Mouse (Mus musculus) thymus, postnatal 4 days (tissue): ENCODE results near the gene Ifna2.
A peak's percentile ranks its signal among the peaks of the same experiment; 100 is the strongest.

ENCODE experiments used
- DNase-seq: peaks from one replicate; pipeline ENCODE4 v3.0.0; 2021

The Ifna2 gene

DNA sequence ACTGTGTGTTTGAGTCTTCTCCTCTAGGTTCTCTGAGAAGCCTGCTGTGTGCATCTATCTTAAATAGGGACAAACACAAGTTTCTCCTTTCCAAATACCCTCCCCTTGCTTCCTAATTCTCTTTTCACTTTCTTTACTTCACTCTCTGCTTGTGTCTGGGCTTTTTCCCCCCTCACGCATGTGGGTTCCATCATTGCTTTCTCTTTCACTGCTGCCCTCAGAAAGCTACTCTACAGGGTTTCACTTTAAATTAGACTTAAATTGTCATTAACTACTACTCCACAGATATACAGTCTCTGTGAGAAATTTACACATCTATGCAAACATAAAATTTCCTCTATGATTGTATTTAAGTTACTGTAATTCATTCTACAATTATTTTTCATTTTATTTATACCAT, at the start of gene Ifna2:
Gene Ifna2 (minus strand): TSS at position 101 of the 400 bp plus-strand sequence.
- no peak for DNase-seq

DNA sequence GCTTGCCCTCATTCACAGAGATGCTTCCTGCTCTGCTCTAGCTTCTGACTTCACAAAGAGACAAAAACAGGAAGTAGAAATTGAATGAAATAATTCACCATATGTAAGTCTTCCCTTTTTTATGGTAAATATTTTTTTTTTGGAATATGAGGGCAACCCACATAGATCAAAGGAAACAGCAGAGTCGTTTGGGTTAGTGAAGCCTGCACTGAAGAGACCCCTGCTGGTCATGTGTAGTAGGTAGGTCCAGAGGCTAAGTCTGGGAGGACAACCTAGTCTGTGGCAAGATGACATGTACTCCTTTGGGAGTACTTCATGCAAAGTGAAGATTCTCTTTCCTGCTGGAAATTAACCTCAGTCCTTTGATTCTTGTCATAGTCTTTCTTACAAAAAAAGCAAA, 43.6 kb upstream of the Ifna2 start:
- peak; percentile 64 for DNase-seq

DNA sequence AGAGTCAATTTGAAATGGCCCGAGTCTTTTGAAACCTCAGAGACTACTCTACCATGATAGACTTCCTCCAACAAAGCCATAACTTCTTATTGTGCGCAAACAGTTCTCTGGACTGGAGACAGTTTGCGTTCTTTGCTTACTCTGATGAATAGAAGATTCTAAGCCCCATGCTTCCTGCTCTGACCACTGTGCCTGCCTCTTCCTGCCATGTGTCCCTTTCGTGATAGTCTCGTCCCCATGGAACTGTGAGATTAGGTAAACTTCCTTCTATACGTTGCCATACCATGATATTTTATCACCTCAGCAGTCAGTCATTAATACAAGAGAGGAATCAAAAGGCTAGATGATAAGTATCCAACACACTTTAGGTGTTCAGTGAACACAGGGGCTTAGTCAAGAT, 43.0 kb upstream of the Ifna2 start:
- no peak for DNase-seq

DNA sequence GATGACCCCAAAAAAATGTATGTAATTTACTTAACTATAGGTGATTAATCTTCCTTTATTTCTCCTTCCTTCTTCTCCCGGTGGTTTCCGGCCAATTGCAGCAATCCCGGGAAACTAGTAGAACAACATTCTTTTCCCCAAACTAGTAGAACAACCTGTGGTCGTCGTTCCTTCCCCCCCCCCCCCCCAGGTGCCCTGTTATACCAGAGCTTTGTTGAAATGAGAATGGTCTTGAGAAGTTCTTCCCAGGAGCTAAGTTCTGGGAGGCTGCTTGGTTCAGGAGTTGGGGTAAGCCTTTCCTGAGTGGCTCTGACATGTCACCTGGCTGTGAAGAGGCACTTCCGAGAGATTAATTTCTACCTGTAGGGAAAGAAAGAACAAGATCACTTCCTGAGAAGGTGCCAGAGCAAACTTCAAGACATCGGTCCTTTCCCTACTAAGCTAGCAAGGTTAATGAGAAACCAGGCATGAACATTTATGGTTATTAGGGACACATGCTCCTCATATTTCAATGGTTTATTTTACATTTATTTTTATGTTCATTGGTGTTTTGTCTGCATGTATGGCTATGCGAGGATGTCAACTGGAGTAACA, 39.9 kb upstream of the Ifna2 start:
- no peak for DNase-seq

DNA sequence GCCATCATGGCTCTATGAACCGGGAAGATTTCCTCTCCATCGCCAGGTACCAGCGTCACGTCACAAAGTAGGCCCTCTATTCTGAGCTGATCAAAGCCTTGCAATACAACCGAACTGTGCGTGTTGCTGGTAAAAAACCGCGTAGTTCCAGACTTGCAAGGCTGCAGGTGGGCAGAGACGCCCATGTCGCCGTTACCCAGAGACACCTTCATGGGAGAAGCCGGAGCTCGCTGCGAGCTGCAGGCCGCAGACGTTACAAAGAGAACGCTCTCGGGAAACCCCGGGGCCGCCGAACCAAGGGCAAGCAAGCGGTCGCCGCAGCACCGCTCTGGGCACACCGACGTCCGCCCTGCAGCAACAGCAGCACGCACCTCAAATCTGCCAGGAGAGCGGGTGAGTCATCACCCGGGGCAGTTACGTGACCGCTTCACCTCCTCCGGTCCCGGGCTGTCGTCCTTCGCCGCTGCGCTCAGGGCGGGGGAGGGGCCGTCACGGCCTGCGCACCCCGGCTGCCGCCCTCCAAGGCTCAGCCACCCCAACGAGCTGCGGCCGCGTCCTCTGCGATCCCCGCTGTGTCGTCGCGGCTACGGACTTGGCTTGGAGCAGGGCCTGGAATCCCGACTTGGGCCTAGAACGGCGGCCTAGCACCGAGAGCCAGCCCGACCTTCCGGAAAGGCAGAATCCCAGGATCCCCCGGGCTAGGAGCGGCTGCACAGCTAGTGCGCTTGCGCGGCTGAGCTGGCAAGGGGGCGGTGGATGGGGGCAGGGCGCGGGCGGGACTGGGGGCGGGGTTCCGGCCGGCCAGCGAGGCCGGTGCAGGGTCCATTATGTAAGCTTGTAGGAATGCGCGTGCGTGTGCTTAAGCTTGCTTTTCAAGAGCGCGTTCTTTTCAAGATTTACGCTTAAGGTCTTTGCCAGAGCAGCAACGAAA, 38.3 kb upstream of the Ifna2 start, which contains the start of the genes Gm26566 and Klhl9:
Gene Gm26566 (plus strand): TSS at position 15 of the 931 bp plus-strand sequence.
Gene Klhl9 (minus strand): TSS at position 675 of the 931 bp plus-strand sequence.
- peak; percentile 92 for DNase-seq

DNA sequence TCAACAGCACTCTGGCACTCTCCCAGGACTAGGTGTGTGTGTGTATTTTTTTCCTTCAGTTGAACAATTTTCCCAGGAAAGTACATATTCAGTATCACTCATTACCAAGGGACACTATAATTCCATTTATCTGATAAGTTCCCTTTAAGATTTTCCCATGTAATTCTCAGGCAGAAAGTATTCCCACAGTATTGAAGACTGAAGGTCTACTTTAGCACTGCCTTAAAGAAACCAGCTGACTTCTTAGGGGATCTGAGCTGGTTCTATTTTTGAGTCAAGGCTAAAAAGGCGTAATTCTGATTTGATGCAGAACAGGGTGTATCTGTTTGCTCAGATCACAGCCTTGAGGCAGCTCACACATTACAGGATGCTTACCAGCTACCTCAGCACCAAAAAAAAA, 35.0 kb upstream of the Ifna2 start:
- DNase-seq: no peak

DNA sequence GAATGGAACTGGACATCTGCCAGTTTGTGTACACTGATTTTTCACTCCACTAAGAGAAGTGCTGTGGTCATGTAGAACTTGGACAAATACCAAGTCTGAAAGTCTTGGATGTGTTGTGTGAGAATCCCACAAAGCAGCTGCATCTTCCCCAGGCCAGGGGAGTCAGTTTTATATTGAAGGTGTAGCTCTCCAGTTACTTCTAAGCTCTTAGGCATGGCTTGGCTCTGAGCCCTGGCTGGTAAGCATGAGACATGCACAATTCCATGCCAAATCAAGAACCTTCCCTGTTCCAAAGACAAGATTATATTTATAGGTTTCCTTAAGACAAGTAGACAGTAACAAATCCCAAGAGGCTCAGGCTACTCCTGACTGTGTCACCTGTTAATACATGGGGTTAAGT, 31.3 kb upstream of the Ifna2 start:
- no peak for DNase-seq

DNA sequence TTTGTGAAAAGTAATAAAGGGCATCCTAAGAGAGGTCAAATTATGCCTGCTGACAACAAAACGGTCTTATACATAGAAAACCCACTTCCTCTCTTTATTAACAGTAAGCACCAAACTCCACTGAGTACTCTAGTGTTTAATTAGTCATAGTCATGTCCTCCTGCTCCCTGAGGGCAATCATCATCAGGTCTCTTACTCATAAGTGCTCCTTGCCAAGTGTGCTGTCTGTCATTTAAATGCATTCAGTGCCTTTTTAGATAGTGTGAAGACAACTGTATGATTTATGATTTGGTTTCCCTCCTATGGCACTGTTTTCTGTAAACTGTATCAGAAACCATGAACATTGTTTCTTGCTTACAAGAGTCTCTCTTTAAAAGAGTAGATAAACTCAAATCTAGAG, 30.6 kb upstream of the Ifna2 start:
- no peak for DNase-seq

DNA sequence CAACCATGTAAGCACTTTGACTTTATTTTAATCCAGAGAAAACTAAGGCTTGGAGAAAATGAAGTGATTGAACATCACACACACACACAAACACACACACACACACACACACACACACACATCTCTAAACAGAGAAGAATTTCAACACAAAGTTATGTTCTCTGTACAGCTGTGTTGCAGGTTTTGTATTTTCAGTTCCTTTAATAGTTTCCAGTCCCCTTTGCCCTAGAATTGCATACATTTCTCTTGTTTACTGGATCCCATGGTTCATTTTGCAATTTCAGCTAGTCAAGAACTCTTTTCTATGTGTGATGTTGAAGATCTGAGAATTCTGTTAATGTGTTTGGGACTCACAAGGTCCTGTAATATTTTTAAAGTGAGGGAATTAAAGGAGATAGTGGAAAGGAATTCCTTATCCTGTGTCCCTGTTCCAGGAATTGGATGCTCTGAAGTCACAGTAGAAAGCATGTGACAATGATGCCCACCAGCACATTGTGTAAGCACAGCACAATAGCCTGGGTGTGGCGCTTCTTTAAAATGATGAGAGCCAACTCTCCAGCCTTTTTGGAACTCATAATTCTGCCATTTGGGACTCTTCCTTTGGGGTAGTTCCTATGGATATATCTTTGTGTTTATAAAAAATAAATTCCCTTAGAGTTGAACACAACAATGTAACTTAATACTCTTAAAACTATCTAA, 23.6 kb upstream of the Ifna2 start:
- no peak for DNase-seq

DNA sequence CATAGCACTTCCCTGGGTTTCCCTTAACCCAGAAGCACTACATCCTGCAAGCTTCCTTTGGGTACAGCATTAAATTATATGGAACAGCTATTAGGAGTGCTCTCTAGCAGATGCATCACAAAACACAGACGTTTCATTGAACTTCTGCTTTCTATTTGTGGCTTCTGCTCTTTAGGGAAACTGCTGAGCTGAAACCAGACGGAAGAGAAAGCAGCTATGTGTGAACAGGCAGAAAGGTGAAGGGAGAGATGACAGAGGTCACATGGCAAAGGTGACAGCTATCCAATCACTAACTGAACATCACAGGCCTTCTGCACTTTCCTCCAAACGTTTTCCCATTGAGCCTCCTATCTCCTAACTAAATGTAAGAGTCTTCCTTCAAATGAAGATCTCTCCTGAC, 22.2 kb upstream of the Ifna2 start:
- no peak for DNase-seq

DNA sequence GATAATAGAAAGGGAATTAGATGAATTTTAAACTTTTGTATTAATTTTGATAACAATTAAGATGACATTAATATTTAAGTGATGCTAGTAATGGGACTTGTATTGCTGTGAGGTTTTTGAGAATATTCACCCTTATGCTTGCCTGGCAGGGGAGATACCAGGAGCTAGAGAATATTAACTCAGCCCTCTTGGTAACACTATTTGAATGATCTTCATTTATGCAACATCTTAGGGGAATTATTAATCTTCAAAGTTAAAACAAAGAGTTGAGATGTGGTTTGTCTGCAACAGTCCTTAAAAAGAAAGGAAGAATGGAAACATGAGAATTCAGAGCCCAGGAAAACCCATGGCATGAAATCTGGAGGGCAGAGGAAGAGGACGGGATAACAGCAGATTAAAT, 15.6 kb upstream of the Ifna2 start:
- no peak for DNase-seq

DNA sequence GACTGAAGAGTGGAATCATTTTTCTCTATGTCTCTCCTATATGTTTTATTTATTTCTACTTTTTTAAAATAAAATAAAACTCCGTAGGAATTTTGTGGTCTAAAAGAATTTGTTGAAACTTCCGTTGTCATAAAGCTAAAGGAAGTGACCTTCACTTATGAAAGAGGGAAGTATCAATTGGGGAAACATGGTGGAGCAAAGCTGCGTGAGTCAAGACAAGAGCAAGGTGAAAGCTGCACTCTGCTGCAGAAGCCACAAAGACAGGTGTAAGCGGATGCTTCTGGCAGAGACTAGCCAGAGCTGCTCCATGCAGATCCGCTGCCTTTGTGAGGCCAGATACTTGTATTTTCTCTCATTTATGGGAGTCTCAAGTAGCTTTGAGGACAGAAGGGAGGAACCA, 15.1 kb upstream of the Ifna2 start:
- no peak for DNase-seq

DNA sequence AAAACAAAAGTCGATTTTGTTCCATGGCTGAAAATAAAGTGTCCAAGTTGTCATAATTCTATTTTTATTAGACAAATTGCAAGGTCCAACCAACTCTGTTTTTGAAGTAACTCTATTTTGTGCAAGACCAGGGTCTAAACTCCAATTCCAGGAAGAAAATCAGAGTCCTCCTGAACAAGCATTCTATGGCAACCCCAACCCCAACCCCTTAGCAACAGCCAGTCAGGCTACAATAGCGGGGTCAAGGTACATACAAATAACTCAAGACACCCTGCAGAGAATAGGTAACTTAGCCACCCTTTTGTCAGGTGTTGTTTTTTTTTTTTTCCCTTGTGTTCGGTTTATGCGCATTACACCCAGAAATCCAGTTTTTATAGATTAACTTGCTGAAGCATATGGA, 14.0 kb upstream of the Ifna2 start:
- no peak for DNase-seq

DNA sequence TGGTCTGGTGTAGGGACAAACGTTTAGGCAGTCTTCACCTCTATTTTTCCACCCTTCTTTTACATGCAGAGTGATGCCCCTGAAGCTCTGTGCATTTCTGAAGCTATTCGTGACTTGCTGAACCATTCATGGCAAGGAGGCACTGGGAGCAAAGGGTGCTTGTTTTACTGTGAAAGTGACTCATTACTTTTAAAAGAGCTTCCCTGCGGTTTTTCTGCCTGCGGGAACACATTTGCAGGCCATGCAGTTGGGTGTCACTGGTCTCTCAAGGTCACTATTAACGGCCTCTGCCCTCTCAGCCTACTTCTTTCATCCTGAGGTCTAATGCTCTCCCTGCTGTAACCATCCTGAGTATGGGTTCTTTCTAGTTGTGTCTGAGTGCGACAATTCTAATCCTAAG, 13.4 kb upstream of the Ifna2 start:
- no peak for DNase-seq

DNA sequence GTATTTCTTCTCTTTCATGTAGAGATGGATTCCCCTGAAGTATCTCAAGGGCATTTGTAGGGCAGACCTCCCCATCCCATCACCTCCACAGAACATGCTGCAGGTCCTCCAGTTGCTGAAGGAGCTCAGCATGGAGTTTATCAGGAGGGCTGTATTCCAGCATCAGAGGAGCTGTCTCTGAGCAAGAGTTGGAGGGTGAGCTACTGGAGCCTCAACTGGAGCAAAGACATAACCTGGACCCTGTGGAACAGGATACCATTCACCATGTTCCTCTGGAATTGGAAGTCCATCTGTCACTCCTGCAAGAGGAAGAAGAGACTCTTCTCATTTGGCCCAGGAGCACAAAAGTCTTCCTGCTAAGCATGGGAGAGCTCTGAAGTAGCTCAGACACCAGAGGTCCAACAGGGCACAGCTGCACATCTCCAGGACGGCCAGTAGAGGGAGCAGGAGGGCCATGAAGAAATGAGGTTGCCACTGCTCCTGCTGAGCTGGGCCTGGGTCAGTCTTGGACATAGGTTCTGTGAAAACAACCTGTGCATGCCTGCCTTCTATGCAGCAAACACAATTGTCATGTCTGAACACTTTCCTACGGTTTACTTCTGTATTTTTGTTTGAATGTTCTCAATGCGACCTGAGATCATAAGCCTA, 12.6 kb upstream of the Ifna2 start:
- DNase-seq: peak; percentile 83

DNA sequence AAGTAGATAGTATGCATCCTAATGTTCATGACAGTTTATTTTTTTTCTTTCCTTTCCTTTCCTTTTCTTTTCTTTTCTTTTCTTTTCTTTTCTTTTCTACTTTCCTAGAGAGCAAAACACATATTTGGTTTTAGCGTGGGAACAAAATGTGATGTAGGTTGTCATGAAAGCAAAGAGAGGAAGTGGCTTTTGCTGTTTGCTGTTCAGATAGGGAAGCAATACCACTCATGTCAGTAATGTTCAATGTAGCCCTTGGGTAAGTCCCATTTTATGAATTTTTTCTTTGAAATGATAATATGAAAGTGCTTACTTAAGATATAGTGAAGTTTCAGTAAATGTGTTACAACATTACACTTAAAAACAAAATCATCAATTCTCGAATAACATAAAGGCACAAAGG, 9.7 kb upstream of the Ifna2 start:
- DNase-seq: no peak

DNA sequence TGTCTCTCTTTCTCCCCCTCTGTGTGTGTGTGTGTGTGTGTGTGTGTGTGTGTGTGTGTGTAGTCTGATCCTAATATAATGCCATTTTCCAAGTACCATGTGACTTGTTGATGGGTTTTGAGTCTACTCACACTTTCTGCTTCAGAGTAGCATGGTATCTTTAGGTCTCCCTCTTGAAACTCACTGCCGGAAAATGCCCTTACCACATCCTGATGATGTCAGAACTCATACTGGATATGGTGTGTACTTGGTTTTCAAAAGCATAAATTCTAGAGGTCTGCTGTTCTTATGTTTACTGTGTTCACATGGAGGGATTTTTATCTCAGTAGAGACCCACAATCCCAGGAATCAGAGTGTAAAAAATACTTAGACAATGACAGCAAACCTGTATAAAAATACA, 8.8 kb upstream of the Ifna2 start:
- no peak for DNase-seq

DNA sequence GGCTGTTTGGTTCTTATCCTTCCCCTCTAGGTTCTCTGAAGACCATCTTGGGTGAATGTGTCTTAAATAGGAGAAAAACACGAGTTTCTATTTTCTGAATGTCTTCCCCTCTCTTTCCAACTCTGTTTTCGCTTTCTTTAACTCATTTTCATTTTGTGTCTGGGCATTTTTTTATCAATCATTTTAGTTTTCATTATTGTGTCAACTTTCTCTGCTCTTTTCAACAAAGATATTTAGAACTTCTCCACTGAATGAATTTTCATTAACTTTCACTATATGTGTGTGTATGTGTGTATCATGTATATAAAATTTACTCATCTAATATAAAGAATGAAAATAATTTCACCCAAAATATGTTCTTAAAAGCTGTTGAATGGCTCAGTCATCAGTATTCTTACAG, 7.5 kb upstream of the Ifna2 start, which contains the start of gene Ifnab:
Gene Ifnab (minus strand): TSS at position 101 of the 400 bp plus-strand sequence.
- DNase-seq: no peak

DNA sequence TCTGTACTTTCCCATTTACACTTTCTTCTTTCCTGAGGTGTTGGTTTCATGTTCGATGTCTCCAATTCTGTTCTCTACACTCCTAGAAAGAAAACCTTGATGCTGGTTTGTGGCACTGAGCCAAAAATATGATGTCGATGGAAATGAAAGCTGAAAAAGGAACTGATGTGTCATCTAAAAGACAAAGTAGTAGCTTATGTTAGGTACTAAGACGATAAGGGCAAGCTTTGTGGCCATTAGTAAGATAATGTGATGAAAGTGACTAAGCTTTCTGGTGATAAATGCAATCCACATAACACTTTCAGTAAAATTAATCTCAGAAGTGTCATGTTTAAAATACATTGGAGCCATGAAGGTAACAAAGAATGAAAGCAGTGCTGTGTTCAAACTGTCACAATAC, 2.4 kb downstream of the Ifna2 start:
- DNase-seq: no peak

DNA sequence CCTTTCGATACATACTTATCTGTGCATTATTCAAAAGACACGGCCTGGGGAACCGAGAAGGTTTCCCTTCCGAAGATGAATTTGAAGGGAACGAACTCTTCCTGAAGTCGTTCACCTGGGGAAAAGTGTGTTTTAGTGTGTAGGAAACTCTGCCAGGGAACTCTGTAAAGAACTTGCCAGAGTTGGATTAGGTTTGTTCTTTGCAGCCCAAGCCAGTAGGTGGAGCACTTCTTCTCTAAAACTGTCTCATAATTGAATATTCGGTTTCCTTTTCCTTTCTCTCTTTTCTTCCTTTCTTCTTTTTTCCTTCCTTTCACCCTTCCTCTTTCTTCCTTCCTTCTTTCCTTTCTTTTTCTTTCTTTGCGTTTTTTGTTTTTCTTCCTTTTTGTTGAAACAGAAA, 3.4 kb downstream of the Ifna2 start:
- peak; percentile 53 for DNase-seq

DNA sequence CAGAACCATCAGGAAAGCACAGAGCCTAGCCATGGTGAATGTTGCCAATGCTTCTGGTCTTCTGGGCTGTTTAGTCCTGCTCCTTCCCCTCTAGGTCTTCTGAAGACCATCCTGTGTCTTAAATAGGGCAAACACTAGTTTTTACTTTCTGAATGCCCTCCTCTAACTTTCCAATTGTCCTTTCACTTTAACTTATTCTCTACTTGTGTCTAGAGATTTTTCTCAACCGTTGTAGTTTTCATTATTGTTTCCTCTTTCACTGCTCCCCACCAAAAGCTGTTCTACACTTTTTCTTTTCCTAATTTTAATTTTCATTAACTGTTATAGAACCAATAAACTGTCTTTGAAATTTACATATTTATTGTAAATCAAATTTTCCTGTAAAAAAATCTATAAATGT, 6.9 kb downstream of the Ifna2 start, which contains the start of gene Ifna16:
Gene Ifna16 (minus strand): TSS at position 101 of the 400 bp plus-strand sequence.
- DNase-seq: no peak

DNA sequence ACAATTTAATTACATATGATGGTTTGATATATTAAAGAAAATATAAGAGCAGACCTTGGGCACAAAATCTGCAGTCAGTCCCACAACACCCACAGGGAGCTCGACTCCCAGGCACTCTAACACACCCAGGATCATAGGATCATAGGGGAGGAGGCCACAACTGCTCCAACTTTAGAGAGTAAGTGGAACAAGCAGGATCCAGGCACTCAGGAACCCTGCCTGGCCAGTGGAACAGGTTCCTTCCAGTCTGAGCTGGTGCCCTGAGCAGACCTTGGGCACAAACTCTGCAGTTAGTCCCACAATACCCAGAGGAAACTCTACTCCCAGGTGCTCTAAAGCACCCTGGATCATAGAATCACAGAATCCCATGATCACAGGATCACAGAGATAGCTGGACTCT, 28.3 kb downstream of the Ifna2 start:
- no peak for DNase-seq

DNA sequence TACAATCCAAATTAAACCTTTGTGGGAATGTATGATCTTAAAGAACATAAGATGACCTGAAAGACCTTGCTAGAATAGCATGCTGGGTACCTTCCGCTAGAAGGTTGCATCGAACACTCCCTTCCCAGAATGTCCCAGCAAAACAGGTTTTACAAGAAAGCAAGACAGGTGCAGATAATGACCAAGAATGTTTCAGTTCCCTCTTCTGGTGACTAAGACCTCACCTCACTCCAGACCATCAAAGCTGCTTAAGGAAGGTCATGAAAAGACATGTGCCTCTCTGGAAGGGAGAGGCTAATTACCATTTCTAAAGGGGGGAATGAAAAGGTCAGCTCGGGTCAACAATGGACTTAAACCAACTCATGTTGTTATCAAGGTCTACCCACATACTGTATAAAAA, 30.1 kb downstream of the Ifna2 start:
- DNase-seq: no peak
